Mouse (Mus musculus) neural tube, embryonic 14.5 days (tissue): Measurements from ENCODE around the gene Cct2. TPM values are rescaled to one million over a fixed set of nuclear protein-coding genes. Genes with fewer than 3 reads are reported as not detected.

Experiments used
- ATAC-seq: fragments of 200-750 bp; cut with Nextera tagmentation; 2 replicates; pipeline ENCODE4 v1.8.0; 2017; ENCODE audit warnings: low read depth, mild to moderate bottlenecking, moderate TSS enrichment, moderate library complexity
- H3K27ac ChIP-seq: fragments of 300-500 bp; sonication (generic); 2 replicates; pipeline ENCODE4 v1.5.1; 2014; ENCODE audit warnings: low read depth, mild to moderate bottlenecking, control low read depth, low read length, moderate library complexity, mixed read lengths
- H3K27me3 ChIP-seq: fragments of 300-500 bp; sonication (generic); 2 replicates; pipeline ENCODE4 v1.6.1; 2014; ENCODE audit warnings: low read length; ENCODE audit not compliant: control insufficient read depth, insufficient read depth
- H3K36me3 ChIP-seq: fragments of 300-500 bp; sonication (generic); 2 replicates; pipeline ENCODE4 v1.6.1; 2014; ENCODE audit warnings: low read length, mixed read lengths; ENCODE audit not compliant: control insufficient read depth, insufficient read depth
- H3K4me1 ChIP-seq: fragments of 300-500 bp; sonication (generic); 2 replicates; pipeline ENCODE4 v1.6.1; 2014; ENCODE audit warnings: low read length; ENCODE audit not compliant: control insufficient read depth, insufficient read depth
- H3K4me2 ChIP-seq: fragments of 300-500 bp; sonication (generic); 2 replicates; pipeline ENCODE4 v1.6.1; 2014; ENCODE audit warnings: mild to moderate bottlenecking, low read depth, low read length, control low read depth
- H3K4me3 ChIP-seq: fragments of 300-500 bp; sonication (generic); 2 replicates; pipeline ENCODE4 v1.5.1; 2014; ENCODE audit warnings: low read depth, low read length, control low read depth, mixed read lengths
- H3K9ac ChIP-seq: fragments of 300-500 bp; sonication (generic); replicated peaks from 2 replicates; pipeline ENCODE4 v1.6.1; 2014; ENCODE audit warnings: low read depth, mild to moderate bottlenecking, control low read depth, low read length, mixed read lengths
- H3K9me3 ChIP-seq: fragments of 300-500 bp; sonication (generic); 2 replicates; pipeline ENCODE4 v1.6.1; 2016; ENCODE audit warnings: low read length; ENCODE audit not compliant: control insufficient read depth
- WGBS: fragments of 180-500 bp; shearing (Covaris S2); extraction: QIAGEN DNeasy Blood & Tissue Kit; methylation state at CpG from one replicate; pipeline ENCODE4 v1.1.7; 2014; 5-methylcytosine and 5-hydroxymethylcytosine counted together
- polyA plus RNA-seq: library from polyadenylated mRNA; unstranded; fragments of >200 nt; fragmentation: Nextera tagmentation; extraction: Ambion mirVana; gene quantifications from 2 replicates; pipeline ENCODE4 v1.2.1, GENCODE M21; 2014

Gene Cct2
- 272 and 288 TPM in 2 replicates for polyA plus RNA-seq

DNA sequence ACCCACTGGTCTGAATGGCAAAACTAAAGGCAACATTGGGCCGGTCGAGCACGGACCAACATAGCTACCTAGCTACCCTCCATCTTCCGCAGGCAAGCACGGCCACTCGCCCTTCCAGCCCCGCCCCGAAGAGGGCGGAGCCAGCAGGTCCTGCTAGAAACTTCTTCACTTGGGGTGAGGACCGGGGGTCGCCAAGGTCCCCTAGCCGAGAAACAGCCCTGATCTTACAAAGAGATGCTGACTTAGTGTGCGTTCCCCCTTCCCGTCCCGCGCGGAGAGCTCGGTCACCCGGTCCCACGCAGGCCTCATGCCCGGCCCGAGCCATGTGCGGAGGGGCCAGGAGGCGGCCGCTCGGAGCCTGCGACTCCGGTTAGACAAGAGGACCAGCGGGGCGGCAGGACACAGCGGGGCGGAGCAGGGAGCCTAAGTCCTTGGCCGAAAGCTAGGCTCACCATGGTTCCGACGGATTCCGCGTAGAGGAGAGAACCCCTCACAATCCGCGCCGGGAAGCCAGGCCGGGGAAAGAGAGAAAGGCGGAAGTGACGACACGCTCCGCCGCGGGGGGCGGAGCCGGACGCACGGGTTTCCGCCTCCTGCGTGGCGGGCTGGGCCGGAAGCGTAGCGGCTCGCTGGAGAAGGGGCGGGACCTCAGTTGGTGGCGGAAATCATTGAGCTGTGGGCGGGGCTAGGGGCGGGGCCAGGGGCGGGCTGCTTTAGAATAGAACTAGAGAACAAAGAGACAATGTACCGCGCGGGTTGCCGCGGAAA lies at the start of gene Cct2:
Cct2 (minus strand) TSS at position 561 of the 768 bp plus-strand sequence.
- Histone ChIP-seq H3K9ac (peak within 1 kb of the TSS; percentile 60), H3K4me1 (peaks cover 6% of the 10 kb centered on the region; the same call in 1 of the 2 replicates), H3K27me3 (no peaks in the 10 kb centered on the region), H3K4me3 (peak within 1 kb of the TSS; percentile 54), H3K4me2 (peak within 1 kb of the TSS; percentile 80), H3K27ac (peak within 1 kb of the TSS; percentile 88), H3K9me3 (no peaks in the 10 kb centered on the region), H3K36me3 (peaks cover 18% of the 10 kb centered on the region)
- peak; percentile 94 for ATAC-seq
- under 1% methylated on average over 65 of the region's 68 CpGs for WGBS

- Histone ChIP-seq H3K4me1 (0 out of 2 replicates have a peak, but pooled peaks cover 3% of the 10 kb centered on the region), H3K4me3 (no peak overlapping the region), H3K36me3 (no peaks in the 10 kb centered on the region), H3K27me3 (no peaks in the 10 kb centered on the region), H3K9ac (no peak overlapping the region), H3K9me3 (no peaks in the 10 kb centered on the region), H3K4me2 (no peak overlapping the region), H3K27ac (no peak overlapping the region)
- WGBS: 35% methylated on average over 2 of the region's 2 CpGs
- no peak for ATAC-seq
These were observed 48.9 kb upstream of the Cct2 start for GRCm38 (mm10) chr10:117112545-117112944.

GRCm38 (mm10) chr10:117111455-117111854 lies 47.8 kb upstream of the Cct2 start:
- no peaks in the 10 kb centered on the region for H3K27me3 ChIP-seq
- H3K9ac ChIP-seq: no peak overlapping the region
- H3K9me3 ChIP-seq: no peaks in the 10 kb centered on the region
- H3K36me3 ChIP-seq: no peaks in the 10 kb centered on the region
- ATAC-seq: no peak
- no peak overlapping the region for H3K27ac ChIP-seq
- 0 out of 2 replicates have a peak, but pooled peaks cover 3% of the 10 kb centered on the region for H3K4me1 ChIP-seq
- no peak overlapping the region for H3K4me3 ChIP-seq
- 54% methylated on average over 7 of the region's 7 CpGs for WGBS
- no peak overlapping the region for H3K4me2 ChIP-seq

DNA sequence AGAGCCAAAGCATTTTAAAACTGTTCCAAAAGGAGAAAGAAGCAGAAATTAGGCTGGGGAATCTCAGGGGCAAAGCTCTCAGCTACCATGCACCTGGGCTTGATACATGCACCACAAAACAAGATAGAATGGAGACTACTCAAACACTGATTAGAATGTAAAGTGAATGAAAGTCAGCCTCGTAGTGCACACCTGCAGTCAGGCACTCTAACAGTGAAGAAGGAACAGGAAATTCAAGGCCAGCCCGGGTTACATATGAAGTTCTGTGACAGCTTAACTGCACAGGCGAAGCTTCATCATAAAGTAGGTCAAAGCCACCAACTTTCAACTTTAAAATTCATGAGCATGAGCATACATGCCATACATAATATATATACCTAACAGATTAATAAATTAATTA lies 46.7 kb upstream of the Cct2 start:
- H3K36me3 ChIP-seq: no peaks in the 10 kb centered on the region
- H3K27me3 ChIP-seq: no peaks in the 10 kb centered on the region
- WGBS: 80% methylated on average over 3 of the region's 3 CpGs
- no peaks in the 10 kb centered on the region for H3K9me3 ChIP-seq
- ATAC-seq: no peak
- 0 out of 2 replicates have a peak, but pooled peaks cover 3% of the 10 kb centered on the region for H3K4me1 ChIP-seq
- no peak overlapping the region for H3K4me3 ChIP-seq
- no peak overlapping the region for H3K27ac ChIP-seq
- no peak overlapping the region for H3K4me2 ChIP-seq
- no peak overlapping the region for H3K9ac ChIP-seq

GRCm38 (mm10) chr10:117106686-117107085 lies 43.1 kb upstream of the Cct2 start:
- 24% methylated on average over 3 of the region's 3 CpGs for WGBS
- no peak overlapping the region for H3K27ac ChIP-seq
- H3K36me3 ChIP-seq: no peaks in the 10 kb centered on the region
- H3K9ac ChIP-seq: no peak overlapping the region
- no peaks in the 10 kb centered on the region for H3K27me3 ChIP-seq
- no peak overlapping the region for H3K4me2 ChIP-seq
- H3K9me3 ChIP-seq: no peaks in the 10 kb centered on the region
- H3K4me1 ChIP-seq: 0 out of 2 replicates have a peak, but pooled peaks cover 3% of the 10 kb centered on the region
- ATAC-seq: no peak
- H3K4me3 ChIP-seq: no peak overlapping the region

- 13% methylated on average over 4 of the region's 4 CpGs for WGBS
- Histone ChIP-seq H3K9ac (no peak overlapping the region), H3K36me3 (no peaks in the 10 kb centered on the region), H3K4me3 (no peak overlapping the region), H3K4me1 (0 out of 2 replicates have a peak, but pooled peaks cover 3% of the 10 kb centered on the region), H3K4me2 (no peak overlapping the region), H3K9me3 (no peaks in the 10 kb centered on the region), H3K27ac (no peak overlapping the region), H3K27me3 (no peaks in the 10 kb centered on the region)
- no peak for ATAC-seq
These were observed 42.6 kb upstream of the Cct2 start for GRCm38 (mm10) chr10:117106244-117106643.

DNA sequence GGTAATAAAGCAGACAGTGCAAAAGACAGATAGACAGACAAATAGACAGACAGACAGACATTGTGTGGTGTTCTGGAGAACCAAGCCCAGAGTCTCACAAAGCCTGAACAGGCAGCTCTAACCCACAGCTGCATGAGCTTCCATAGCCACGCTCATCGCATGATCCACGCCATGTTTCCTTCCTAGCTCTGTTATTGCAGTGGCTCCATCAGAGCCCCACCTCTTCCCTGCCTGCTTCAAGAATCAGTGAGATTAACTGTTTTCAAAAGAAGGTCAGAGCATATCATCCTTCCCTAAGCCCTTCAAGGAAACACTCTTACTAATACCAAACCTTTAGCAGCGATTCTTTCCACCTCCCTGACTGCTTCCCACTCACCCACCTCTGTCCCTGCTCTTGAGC lies 41.4 kb upstream of the Cct2 start:
- Histone ChIP-seq H3K9me3 (no peaks in the 10 kb centered on the region), H3K27me3 (no peaks in the 10 kb centered on the region), H3K9ac (no peak overlapping the region), H3K4me3 (no peak overlapping the region), H3K4me1 (no peaks in the 10 kb centered on the region), H3K36me3 (no peaks in the 10 kb centered on the region), H3K4me2 (no peak overlapping the region), H3K27ac (no peak overlapping the region)
- no peak for ATAC-seq
- 71% methylated on average over 4 of the region's 4 CpGs for WGBS

DNA sequence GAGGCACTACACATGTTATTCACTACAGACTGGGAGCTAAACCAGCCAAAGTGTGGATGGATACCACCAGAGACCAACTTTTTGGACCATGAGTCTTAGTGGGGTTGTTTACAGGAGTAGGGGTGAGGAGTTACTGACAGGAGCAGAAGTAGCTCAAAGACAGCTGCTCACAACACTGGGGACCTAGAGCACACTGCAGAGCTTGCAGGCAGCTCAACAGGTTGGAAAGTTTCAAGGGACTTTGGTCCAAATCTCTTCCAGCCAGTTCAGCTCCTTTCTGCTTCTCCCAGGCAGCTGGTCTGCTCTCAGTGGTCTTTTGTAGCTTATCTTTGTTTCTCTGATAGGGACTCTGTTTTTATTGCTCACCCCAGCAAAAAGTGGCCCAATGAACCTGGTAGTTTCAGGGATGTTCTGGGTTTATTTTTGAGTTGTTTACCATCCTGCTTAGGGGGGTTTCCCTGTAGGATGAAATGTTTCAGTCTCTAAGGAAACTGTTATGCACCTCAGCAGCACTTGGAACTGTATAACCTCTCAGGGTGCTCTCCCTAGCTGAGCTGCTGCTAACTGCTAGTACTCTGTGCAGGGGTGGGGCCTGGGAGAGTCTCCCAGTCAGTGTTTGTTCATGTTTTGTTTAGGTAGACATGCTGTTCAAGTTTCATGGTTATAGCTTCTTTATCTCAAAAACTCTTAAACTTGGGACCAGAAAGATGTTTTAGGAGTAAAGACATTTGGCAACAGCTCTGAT lies 40.4 kb upstream of the Cct2 start:
- Histone ChIP-seq H3K27me3 (no peaks in the 10 kb centered on the region), H3K4me3 (no peak overlapping the region), H3K4me1 (no peaks in the 10 kb centered on the region), H3K4me2 (no peak overlapping the region), H3K27ac (no peak overlapping the region), H3K9me3 (no peaks in the 10 kb centered on the region), H3K9ac (no peak overlapping the region), H3K36me3 (no peaks in the 10 kb centered on the region)
- no peak for ATAC-seq

DNA sequence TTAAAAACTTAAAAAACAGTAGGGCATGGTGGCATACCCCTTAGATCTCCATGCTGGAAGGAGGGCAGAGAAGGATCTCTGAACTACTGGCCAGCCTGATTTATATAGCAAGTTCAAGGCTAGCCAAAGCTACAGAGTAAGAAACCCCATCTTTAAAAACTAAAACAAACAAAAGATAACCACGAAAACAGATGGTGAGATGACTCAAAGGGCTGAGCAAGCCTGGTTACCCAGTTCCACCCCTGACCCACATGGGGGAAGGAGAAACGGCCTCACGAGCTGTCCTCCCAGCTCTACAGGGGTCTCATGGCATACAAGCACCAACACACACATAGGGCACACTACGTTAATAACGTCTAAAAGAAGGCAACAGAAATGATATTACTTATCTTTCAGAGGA lies 36.6 kb upstream of the Cct2 start:
- Histone ChIP-seq H3K27ac (no peak overlapping the region), H3K36me3 (no peaks in the 10 kb centered on the region), H3K27me3 (no peaks in the 10 kb centered on the region), H3K4me1 (peaks cover 2% of the 10 kb centered on the region; the same call in 1 of the 2 replicates), H3K4me3 (no peak overlapping the region), H3K9me3 (no peaks in the 10 kb centered on the region), H3K4me2 (no peak overlapping the region), H3K9ac (no peak overlapping the region)
- no peak for ATAC-seq
- WGBS: 78% methylated on average over 5 of the region's 5 CpGs
